10 mouse cellular contexts compared by ENCODE assay signal in the genomic region with DNA sequence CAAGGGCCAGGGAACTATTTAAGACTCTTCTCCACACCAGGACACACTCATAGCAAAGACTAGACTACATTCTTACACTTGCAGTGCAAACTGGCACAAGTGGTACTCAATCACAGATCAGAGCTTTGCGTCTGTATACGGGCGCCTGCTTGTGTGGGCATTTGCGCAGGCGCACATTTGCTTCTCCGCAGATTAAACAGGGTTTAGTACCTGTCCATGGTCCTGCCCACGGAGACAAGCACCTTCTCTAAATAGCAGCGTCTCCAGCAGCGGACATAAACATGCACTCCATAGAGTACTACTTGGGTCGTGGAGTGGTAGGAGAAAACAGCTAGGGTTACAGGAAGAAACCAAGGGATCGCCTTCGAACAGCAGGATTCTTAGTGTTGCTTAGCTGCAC.
DNase-seq lines count a peak whose midpoint lies in the region; ATAC-seq and TF ChIP-seq lines count a peak whose summit lies in the region.
"Had no signal": no experiment of that assay in that cellular context is flagged by ENCODE, and none has a peak within 500 bp of the region (broad histone marks: within the 10 kb centered on the region; RNA-seq: fewer than 3 reads in every experiment).

No protein-coding gene starts in this region.

- no peaks in the 10 kb centered on the region for H3K36me3 ChIP-seq in hindbrain, embryonic 11.5 days (ENCODE audit: control insufficient read depth, insufficient read depth, low read length)
- H3K36me3 ChIP-seq in hindbrain, embryonic 12.5 days = no peaks in the 10 kb centered on the region
- H3K36me3 ChIP-seq in thymus, adult 2 months (ENCODE audit: control insufficient read depth, insufficient read depth, low read length) = no peaks in the 10 kb centered on the region
- no peaks in the 10 kb centered on the region for H3K36me3 ChIP-seq in limb, embryonic 14.5 days (ENCODE audit: control insufficient read depth, insufficient read depth, low read length)
- H3K36me3 ChIP-seq: embryonic facial prominence, embryonic 12.5 days had no signal

- no peak for ATAC-seq in hindbrain, embryonic 11.5 days (ENCODE audit: low FRiP score)
- ATAC-seq in hindbrain, embryonic 12.5 days (ENCODE audit: low FRiP score) = no peak
- no peak for ATAC-seq in limb, embryonic 14.5 days (ENCODE audit: low FRiP score, low read depth)
- no peak for ATAC-seq in frontal cortex, adult (ENCODE audit: low TSS enrichment)
- ATAC-seq in erythroid progenitor cell, adult 5-6 weeks (replicated peaks; ENCODE audit: low FRiP score, poor library complexity, severe bottlenecking) = no peak

- TF ChIP-seq POLR2A in thymus, adult 2 months (IDR thresholded peaks at IDR 0.05; ENCODE audit: control insufficient read depth, extremely low read depth, insufficient read depth, low read length, poor library complexity) = no peak
- TF ChIP-seq POLR2A in limb, embryonic 14.5 days (IDR thresholded peaks at IDR 0.05; ENCODE audit: borderline replicate concordance, extremely low read depth, insufficient read depth, insufficient read length) = no peak

- H3K27me3 ChIP-seq in hindbrain, embryonic 11.5 days (ENCODE audit: control insufficient read depth, insufficient read depth, low read length) = no peaks in the 10 kb centered on the region
- no peaks in the 10 kb centered on the region for H3K27me3 ChIP-seq in hindbrain, embryonic 12.5 days
- no peaks in the 10 kb centered on the region for H3K27me3 ChIP-seq in thymus, adult 2 months (ENCODE audit: control insufficient read depth, insufficient read depth, low read length)
- no peaks in the 10 kb centered on the region for H3K27me3 ChIP-seq in limb, embryonic 14.5 days (ENCODE audit: control insufficient read depth, insufficient read depth, low read length)
- H3K27me3 ChIP-seq: embryonic facial prominence, embryonic 12.5 days had no signal

- no peaks in the 10 kb centered on the region for H3K9me3 ChIP-seq in hindbrain, embryonic 11.5 days (ENCODE audit: control insufficient read depth, low read length)
- no peaks in the 10 kb centered on the region for H3K9me3 ChIP-seq in hindbrain, embryonic 12.5 days (replicated peaks)
- no peaks in the 10 kb centered on the region for H3K9me3 ChIP-seq in limb, embryonic 14.5 days (ENCODE audit: control insufficient read depth, low read length)
- H3K9me3 ChIP-seq: embryonic facial prominence, embryonic 12.5 days had no signal

- no peak overlapping the region for H3K4me2 ChIP-seq in hindbrain, embryonic 11.5 days (replicated peaks; ENCODE audit: low read depth, low read length)
- H3K4me2 ChIP-seq in hindbrain, embryonic 12.5 days (replicated peaks) = no peak overlapping the region
- H3K4me2 ChIP-seq in limb, embryonic 14.5 days (replicated peaks; ENCODE audit: low read depth, low read length, severe bottlenecking) = no peak overlapping the region
- H3K4me2 ChIP-seq: embryonic facial prominence, embryonic 12.5 days had no signal

- TF ChIP-seq CTCF in thymus, adult 2 months (IDR thresholded peaks at IDR 0.05; ENCODE audit: borderline replicate concordance, control insufficient read depth, extremely low read depth, insufficient read depth, low read length, poor library complexity) = no peak

- no peak overlapping the region for H3K27ac ChIP-seq in hindbrain, embryonic 11.5 days (ENCODE audit: low read depth, low read length)
- no peak overlapping the region for H3K27ac ChIP-seq in hindbrain, embryonic 12.5 days
- H3K27ac ChIP-seq in thymus, adult 2 months (ENCODE audit: control insufficient read depth, insufficient read depth, low read length) = no peak overlapping the region
- H3K27ac ChIP-seq in limb, embryonic 14.5 days (replicated peaks; ENCODE audit: low read depth, low read length) = no peak overlapping the region
- H3K27ac ChIP-seq: embryonic facial prominence, embryonic 12.5 days had no signal

- WGBS in hindbrain, embryonic 11.5 days = 75% methylated on average over 12 of the region's 12 CpGs
- WGBS in hindbrain, embryonic 12.5 days = 66% methylated on average over 12 of the region's 12 CpGs
- WGBS in thymus, adult 2 months = 38% methylated on average over 12 of the region's 12 CpGs
- 46% methylated on average over 12 of the region's 12 CpGs for WGBS in limb, embryonic 14.5 days

- peaks cover 14% of the 10 kb centered on the region for H3K4me1 ChIP-seq in hindbrain, embryonic 11.5 days (replicated peaks; ENCODE audit: control insufficient read depth, insufficient read depth, low read length)
- peaks cover 73% of the 10 kb centered on the region for H3K4me1 ChIP-seq in hindbrain, embryonic 12.5 days
- no peaks in the 10 kb centered on the region for H3K4me1 ChIP-seq in thymus, adult 2 months (replicated peaks; ENCODE audit: control insufficient read depth, insufficient read depth, low read length)
- no peaks in the 10 kb centered on the region for H3K4me1 ChIP-seq in limb, embryonic 14.5 days (ENCODE audit: control insufficient read depth, insufficient read depth, low read length)

- peak; percentile 35 for DNase-seq in hindbrain, embryonic 11.5 days (ENCODE audit: low spot score)
- DNase-seq in thymus, adult 2 months = peak; percentile 30
- no peak for DNase-seq in thymus, adult 18-20 months
- DNase-seq in limb, embryonic 14.5 days (ENCODE audit: low spot score) = peak; percentile 48
- DNase-seq in retina, embryonic 14.5 days (ENCODE audit: low spot score) = no peak
- DNase-seq: layer of hippocampus, postnatal 36 days had no signal

- H3K9ac ChIP-seq in hindbrain, embryonic 11.5 days (ENCODE audit: low read depth, low read length) = no peak overlapping the region
- no peak overlapping the region for H3K9ac ChIP-seq in hindbrain, embryonic 12.5 days
- no peak overlapping the region for H3K9ac ChIP-seq in limb, embryonic 14.5 days (ENCODE audit: low read depth, low read length, severe bottlenecking)
- H3K9ac ChIP-seq: embryonic facial prominence, embryonic 12.5 days had no signal

- no peak overlapping the region for H3K4me3 ChIP-seq in hindbrain, embryonic 11.5 days (ENCODE audit: low read depth, low read length)
- no peak overlapping the region for H3K4me3 ChIP-seq in hindbrain, embryonic 12.5 days
- no peak overlapping the region for H3K4me3 ChIP-seq in thymus, adult 2 months (ENCODE audit: control insufficient read depth, insufficient read depth, low read length)
- no peak overlapping the region for H3K4me3 ChIP-seq in limb, embryonic 14.5 days (replicated peaks; ENCODE audit: low read length)
- H3K4me3 ChIP-seq: embryonic facial prominence, embryonic 12.5 days had no signal

Comparison
In these comparisons a context has a peak if more than half of its experiments do, and no peak if none do; other contexts are left out.
1. DNase-seq: peak in hindbrain, embryonic 11.5 days (single experiment), thymus, adult 2 months (single experiment) and limb, embryonic 14.5 days (single experiment); none in thymus, adult 18-20 months (0 of 2) and retina, embryonic 14.5 days (single experiment).